Mouse (Mus musculus): ENCODE data around the gene Wdr44.

GRCm38 (mm10) chrX:23727463-23727862 lies 34.6 kb downstream of the Wdr44 start:
- TF ChIP-seq CTCF (conservative IDR thresholded peaks at IDR 0.05; ENCODE audit: insufficient read depth, insufficient read length, low read depth, low read length) (no peak), POLR2A (IDR thresholded peaks at IDR 0.05; ENCODE audit: low read depth, low read length) (no peak)
